Mouse (Mus musculus): ENCODE measurements around the gene Emp1.

The Emp1 gene

DNA sequence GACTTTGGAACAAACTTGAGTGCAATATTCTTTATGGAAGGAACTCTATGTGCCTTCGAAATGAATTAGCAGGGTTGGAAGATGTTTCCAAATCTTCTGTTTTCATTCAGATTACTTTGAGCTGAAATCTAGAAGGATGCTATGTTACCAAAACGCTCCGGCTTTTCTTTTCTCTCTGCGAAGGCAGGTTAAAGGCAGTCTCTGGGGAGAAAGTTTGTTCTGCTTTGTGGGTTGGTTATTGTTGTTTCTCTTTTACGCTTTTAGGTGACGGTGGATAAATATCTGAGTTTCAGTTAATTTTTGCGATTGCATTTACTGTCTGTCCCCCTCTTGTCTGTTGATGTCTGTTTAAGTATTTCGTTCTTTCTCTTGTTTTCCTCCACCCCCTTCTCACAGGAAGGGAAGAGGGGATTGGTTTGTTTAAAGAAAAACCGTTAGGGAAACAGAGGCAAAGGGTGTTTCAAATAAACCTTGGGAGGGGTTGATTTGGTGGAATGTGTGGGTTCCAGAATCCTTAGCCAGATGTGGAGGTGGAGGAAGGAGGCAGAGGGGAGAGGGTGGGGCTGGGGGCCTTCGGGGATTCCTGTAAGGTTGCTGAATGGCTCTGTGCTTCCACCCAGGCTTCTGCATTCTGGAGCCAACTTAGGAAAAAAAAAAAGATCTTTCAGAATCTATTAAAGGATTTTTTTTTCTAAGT, 1.1 kb downstream of the Emp1 start:
- intact Hi-C loops (cut with DNase I), result no loop called here

DNA sequence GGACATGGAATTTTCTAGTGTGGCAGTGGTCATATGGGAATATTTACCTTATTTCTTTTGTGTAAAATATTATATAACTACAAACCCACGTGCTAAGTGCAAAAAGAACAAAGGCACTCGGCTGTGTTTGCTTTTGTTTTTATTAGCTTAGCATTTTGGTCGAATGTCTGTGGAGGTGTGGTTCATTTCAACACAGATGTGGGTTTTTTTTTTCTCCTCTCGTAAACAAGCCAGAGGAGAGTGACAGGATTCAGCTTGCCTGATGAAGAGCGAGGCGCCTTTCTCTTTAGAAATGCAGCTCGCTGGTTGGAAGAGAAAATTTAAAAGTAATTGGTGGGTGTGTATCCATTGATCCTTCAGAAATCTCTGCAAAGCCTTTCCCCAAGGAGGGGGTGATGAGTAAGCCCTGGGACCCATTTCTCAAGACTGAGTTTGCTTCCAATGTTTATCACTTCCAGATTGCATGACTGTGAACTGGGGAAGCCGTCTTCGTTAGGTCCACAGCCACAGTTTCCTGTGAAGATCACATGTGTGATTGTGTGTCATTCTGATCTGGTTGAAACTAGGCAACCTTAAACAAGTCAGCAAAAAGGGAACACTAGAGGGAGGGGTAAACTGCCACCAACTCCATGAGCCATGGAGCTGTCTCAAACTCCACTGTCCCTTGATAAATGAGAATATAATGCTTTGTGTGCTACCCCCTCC, 1.8 kb downstream of the Emp1 start:
- intact Hi-C loops (cut with DNase I), result no loop called here

DNA sequence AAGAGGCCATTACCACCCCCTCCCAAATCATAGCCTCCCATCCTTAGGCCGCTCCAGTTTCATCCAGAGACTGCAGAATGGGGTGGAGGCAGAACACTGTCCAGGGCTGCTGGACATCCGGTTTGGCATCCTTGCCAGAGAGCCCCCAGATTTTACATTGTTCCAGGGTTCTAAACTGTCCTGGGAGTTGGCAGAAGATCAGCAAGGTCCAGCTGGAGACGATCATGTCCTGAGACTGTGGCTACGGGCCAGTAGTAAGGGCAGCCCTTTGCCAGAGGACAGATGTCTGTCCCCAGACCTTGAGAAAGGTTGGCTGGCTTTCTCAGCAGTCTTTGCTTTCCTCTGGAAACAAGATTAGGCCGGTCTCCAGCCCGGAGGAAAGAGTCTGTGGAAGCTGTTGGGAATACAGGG, 2.6 kb downstream of the Emp1 start:
- intact Hi-C loops (cut with DNase I), result no loop called here

DNA sequence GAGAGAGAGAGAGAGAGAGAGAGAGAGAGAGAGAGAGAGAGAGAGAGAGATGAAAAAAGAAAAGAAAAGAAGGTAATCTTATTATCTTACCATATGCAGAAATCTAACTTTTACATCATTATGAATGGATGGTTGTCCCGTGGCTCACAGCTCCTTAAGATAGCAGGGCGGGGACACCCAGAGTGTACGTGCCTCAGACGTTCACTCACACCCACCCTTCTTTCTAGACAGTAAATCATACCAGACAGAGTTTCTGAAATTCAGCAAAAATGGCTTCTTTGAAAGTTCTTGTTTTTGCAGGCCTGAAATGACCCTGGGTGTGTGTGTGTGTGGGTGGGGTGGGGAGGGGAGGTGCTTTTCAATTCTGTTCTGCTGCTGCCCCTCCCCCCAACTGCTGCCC, 3.3 kb downstream of the Emp1 start:
- intact Hi-C loops (cut with DNase I), result no loop called here

DNA sequence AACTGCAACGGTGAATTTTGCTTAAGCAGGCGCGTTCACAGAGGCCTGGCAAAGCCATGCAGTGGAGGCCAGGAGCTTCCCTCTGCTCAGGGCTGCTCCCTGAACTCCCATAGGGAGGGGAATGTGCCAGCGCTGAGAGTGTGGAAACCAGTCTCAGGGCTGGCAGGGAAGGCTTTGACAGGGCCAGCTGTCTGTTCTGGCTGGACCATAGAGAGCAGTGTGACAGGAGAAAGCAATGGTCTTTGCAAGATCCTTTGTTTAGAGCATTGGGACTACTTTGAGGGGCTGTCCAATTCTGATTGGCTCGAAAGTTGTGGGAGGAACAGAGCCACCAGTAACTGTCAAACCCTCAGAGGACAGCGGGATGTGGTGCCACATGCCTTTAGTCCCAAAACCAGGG, 5.9 kb downstream of the Emp1 start:
- intact Hi-C loops (cut with DNase I), result no loop called here

DNA sequence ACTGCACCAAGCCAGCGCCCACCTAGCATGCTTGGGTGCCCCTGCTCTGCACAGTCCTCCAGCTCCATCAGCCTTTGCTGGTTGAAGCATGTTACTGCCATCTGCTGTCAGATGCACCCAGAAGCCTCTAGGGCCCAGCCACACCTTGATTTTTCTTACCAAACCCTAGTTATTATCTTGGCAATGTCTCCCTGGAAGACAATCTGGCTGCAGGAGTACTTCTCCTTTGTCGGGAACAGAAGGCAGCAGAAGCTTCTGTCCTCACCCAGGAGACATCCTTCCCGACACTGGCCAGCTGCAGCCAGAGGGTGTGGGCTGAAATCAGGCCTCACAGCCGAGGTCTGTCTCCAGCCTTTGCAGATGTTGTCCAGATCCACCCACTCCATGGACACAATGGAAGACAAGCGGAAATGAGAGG, 7.2 kb downstream of the Emp1 start:
- intact Hi-C loops (cut with DNase I), result no loop called here

DNA sequence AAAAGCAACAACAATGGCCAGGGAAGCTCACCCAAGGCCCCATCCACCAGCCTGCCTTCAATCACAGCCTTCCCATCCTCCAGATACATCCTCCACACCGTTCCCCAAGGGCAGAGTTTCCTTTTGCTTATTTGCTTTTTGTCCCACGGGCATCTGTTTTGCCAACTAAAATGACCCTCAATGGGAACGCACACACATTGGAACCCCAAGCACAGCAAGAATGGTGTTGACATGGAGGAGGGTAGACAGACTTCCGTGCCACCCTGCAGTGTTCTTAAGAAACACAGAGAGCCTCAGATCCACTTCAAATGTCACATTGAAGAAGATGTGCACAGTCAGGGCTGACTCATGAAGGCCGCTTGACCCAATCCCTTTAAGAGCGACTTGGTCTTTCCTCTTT, 8.6 kb downstream of the Emp1 start:
- intact Hi-C loops (cut with DNase I), result loop anchor here (10.0 kb wide), 1 partner anchor 286 kb away; no protein-coding TSS in a partner anchor

DNA sequence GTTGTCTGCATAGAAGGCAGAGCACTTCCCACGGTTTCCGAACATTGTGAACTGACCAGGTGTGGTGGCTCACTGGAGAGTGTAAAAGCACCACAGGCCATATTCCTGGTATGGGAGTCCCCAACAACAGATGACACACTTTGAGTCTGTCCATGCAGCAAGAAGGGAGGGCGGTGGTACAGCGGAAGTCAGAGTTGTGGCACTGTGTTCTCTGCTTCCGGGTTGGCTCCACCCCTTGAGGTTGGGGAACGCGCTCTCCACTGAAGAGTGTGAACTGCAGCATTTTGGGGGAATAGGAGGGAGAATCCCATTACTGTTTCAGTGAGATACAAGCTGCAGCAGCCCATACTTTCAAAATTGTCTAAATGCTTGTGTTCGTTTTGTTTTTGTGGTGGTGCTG, 11.0 kb downstream of the Emp1 start:
- intact Hi-C loops (cut with DNase I), result loop anchor here (10.0 kb wide), 1 partner anchor 289 kb away; no protein-coding TSS in a partner anchor

DNA sequence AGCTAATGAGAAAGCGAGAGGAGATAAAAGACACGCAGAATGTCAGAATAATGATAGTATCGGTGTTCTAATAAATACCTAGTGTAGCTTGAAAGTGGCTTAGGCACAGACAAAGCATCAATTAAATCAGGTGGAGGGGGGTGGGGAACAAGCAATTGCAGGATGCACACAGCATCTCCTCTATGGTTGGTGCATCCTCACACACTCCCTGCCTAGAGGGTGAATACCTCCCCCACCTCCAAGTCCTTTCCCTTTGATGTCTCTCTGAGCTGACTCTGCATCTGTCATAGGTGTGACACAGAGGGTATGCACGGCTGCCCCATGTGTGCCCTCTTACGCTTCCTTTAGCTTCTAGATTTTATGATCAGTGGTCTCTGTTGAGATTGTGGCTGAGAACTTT, 13.5 kb downstream of the Emp1 start:
- intact Hi-C loops (cut with DNase I), result loop anchor here (2.0 to 10.0 kb wide), 3 partner anchors 125 to 291 kb away; no protein-coding TSS in a partner anchor

DNA sequence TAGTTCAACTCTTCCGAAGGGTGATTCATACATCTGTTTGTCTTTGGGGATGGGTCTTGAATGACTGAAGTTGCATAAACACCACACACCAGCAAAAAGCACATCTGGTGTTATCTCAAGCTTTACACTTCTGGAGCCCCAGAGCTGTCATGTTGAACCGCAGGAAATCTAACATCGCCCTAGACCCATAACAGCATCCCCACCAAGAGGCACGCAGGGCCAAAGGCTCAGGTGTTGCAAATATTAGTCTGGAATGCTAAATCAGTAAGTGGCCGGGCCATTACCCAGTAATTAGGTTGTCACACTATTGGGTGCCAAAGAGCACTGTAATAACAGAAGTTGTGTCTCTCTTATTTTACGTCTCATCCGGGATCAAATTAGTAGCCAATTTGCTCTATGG, 13.9 kb downstream of the Emp1 start:
- intact Hi-C loops (cut with DNase I), result loop anchor here (2.0 to 10.0 kb wide), 3 partner anchors 125 to 291 kb away; no protein-coding TSS in a partner anchor

DNA sequence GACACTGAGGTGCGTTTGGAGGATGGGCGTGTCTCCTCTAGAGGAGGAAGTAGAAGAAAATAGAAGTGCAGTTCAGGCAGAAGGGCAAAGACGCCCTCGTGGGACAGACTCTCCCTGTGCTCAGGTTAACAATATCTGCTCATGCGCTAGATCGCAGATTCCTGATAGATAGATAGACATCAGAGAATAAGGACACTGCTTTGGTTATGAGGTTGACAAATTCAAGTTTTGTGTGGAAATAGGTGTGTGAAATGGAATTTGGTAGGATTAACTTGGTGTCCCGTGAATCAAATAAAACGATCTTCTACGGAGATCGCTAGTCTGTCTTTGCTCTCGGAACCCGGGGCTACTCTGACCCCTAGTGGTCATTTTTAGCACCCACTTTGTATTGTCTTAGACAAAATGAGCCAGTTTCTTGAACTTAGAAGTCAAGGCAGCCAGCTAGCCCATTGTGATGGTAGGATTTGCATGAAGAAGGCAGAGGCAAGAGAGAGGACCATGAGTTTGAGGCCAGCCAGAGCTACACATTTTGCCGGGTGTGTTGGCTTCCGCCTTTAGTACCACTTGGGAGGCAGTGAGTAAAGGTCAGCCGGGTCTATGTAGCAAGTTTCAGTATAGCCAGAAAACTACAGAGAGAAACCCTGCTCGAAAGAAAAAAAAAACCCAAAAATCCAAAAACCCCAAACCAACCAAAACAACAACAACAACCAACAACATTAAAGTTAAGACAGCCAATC, 15.4 kb downstream of the Emp1 start:
- intact Hi-C loops (cut with DNase I), result loop anchor here (2.0 to 10.0 kb wide), 3 partner anchors 127 to 293 kb away; no protein-coding TSS in a partner anchor

DNA sequence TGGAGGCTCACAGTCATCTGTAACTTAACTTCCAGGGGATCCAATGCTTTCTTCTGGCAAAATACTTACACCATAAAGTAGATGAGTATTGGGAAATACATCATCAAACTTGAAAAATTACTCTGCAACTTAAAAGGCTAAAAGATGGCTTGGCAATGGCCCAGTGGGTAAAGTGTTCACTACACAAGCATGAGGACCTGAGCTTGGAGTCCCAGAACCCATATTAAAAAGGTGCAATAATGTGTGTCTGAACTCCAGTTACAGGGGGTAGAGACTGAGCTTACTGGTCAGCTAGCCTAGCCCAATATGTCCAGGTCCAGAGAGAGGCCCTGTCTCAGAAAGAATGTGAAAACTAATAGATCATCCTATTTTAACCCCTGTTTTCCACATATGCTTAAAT, 21.6 kb downstream of the Emp1 start:
- intact Hi-C loops (cut with DNase I), result no loop called here

DNA sequence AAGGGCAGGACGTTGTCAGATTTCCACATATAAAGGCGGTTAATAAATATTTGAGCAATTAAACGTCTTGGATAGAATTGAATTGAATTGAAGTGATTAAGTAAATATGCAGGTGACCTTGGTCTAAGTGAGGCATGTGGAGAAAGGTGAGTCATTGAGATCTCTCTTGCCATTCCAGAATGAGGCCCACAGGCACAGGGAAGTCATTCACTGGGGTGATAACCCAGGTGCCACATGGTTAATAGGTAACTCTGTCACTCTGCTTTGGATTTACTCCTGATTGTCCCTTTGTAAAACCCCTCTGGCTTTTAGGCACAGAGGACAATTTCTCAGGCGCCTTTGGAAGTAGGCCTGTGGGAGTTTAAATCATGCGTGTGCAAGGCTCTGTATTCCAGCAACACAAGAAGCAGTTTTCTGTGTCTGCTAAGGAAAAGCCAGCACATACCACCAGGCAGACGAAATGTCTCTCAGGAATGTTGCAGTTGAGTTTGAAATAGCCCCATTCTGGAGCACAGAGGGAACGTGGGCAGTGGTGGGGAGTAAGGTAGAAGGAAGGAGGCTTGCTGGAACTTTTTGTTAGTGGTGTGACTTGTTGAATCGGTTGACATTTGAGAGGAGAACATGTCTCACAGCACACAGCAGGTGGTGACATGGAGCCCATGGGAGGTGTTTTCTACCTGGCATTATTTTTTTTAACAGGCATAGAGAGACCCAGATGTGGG, 23.6 kb downstream of the Emp1 start:
- intact Hi-C loops (cut with DNase I), result no loop called here

DNA sequence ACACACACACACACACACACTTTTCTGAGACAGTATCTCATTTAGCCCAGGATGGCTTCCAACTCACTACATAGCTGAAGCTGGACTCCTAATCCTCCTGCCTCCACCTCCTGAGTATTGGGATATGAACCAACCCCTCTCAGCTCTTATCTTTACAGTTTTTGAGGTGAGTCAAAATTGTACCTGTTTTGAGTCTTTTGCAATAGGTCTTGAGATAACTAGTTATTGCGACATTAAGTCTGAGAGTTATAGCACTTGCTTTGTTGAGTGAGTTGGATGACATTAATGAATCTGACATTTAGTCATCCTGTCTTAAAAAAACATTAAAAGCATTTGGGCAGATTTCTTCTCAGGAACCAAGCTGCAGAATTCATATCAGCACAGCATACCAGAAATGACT, 25.3 kb downstream of the Emp1 start:
- intact Hi-C loops (cut with DNase I), result no loop called here

DNA sequence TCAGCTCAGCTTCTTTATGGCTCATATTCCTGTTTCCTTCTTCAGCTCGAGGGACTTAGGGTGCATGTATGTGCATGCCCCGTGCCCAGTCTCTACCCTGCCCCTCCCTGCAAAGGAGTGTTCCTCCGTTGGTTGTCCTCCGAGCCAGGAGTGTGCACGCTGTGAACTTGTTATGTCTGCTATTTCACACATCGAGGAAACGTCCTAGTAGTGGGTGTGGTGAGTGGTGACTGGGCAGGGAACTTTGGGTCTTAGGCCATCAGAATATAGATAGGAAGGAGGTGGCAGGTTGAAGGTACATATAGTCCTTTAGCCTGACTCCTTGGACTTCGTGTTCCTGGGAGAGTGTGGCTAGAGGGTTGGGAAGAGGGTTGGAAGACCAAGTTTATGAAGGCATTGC, 26.4 kb downstream of the Emp1 start:
- intact Hi-C loops (cut with DNase I), result no loop called here

DNA sequence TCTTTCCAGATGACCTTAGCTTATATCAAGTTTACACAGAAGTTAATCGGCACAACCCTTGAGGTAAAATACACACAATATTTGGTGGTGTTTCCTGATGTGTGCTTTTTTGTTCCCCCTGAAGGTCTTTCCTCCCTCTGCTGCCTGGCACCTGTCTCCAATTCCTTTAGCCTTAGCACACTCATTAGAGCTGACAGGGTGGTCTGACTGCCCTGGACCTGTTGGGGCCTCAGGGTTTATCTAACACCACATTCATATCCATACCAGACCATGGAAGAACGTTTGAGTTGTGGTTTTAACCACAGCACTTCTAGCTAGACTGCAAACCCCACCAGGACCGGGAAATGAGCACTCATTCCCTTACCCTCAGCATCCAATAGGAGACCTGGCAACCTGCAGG, 28.1 kb downstream of the Emp1 start:
- intact Hi-C loops (cut with DNase I), result no loop called here

DNA sequence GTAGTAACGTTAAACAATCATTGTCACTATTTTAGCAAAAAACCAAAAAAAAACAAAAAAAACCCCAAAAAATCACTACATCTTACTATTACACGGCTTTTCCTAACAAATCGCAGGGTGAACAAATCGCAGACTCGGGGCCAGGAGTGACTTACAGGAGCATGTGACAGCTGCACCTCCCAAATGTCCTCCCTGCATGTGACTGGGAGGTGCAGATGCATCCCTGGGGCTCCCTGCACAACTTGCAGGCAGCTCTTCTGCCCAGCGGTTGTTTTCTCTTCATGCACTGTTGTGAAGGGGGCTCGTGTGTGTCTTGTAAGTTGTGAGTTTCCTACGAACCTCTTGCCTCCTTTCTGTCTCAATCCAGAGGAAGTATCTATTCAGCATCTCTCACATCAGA, 33.0 kb downstream of the Emp1 start:
- intact Hi-C loops (cut with DNase I), result no loop called here

DNA sequence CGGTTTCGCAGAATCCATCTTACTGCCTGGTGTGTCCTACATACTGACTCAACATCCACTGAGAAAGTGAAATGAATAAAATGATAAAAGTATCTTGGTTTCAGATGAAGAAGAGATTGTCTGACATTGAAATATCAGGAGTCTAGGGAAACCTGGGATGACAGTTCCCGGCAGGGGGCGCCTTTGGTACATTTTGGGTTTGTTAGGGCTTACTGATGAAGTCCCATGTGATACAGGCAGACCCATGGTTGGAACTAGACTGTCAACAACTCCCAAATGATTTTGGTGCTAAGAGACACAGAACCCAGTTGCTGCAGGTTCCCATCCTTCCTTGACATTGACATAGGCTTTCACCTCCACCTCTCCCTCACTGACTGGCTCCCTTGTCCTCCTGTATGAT, 34.7 kb downstream of the Emp1 start:
- intact Hi-C loops (cut with DNase I), result no loop called here

DNA sequence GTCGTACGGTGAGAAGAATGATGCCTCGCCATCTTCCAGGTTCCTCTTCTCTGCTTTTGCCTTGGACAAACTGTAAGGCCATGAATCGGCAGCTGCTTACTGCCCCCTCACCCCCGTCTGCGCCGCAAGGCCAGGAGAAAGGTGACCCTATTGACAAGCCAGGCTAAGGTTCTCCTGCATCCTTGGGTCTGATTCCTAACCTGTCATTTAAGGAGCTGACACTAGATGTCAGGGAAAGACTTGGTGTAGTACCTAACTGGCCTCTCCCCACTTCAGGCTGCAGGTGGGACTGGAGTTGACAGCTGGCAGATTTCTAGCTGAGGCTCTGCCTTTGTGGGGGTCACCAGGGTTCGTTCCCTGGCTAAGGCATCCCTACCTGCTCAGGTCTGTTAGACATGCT, 35.4 kb downstream of the Emp1 start:
- intact Hi-C loops (cut with DNase I), result no loop called here

DNA sequence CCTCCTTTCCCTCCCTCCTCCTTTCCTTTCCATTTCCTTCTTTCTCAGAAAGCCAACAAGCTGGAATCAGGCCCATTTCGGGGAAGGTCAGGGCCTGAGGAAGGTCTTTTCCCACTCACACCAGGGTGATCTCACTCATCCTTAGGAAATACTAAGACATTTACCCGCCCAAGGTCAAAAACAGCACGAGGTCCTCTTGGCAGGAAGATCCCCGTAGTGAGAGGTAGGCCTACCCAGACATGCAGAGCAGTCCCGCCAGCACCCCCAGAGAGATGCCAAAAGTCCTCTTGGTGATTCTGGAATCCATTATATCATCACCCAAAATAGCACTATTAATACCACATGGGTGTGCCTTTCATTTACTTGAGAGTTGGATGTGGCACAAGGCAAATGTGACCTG, 36.5 kb downstream of the Emp1 start:
- intact Hi-C loops (cut with DNase I), result no loop called here

DNA sequence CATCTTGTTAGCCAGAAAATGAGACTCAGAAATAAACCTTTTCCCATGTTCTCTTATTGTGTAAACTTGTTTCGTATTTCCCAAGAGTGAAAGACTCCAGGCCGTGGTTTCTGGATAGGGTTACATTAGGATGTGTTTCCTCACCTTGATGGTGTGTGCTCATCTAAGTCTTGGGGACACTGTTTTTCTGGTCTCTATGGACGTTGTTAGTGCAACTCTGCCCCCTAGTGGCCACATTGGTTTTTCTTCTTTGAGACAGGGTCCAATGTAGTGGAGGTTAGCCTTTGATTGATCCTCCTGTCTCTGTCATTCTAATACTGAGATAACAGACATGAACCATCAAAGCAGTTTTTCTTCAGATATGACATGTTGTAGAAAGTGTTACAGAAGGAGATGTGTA, 38.0 kb downstream of the Emp1 start:
- intact Hi-C loops (cut with DNase I), result loop anchor here (2.0 kb wide), 2 partner anchors 154 to 312 kb away; no protein-coding TSS in a partner anchor
